Comparison of ENCODE assay signal across 8 mouse cellular contexts in genomic region chr5:125176370-125176766, GRCm38 (mm10). TPM values are rescaled to one million over a fixed set of nuclear protein-coding genes. Genes with fewer than 3 reads are reported as not detected.
A peak's percentile ranks its signal among the peaks of the same experiment; 100 is the strongest.
DNase-seq lines count a peak whose midpoint lies in the region; ATAC-seq and TF ChIP-seq lines count a peak whose summit lies in the region.

No protein-coding gene starts in this region.

- H3K9ac ChIP-seq in embryonic facial prominence, embryonic 15.5 days: no peak overlapping the region
- peak overlapping the region; percentile 92 for H3K9ac ChIP-seq in hindbrain, embryonic 13.5 days
- peak overlapping the region; percentile 84; the same call in 1 of the 2 replicates for H3K9ac ChIP-seq in midbrain, embryonic 14.5 days (replicated peaks; ENCODE audit: low read length)

- no peak for TF ChIP-seq CTCF in kidney, adult 2 months (conservative IDR thresholded peaks at IDR 0.05; ENCODE audit: insufficient read depth, insufficient read length, low read depth, low read length)

- TF ChIP-seq POLR2A in kidney, adult 2 months (IDR thresholded peaks at IDR 0.05; ENCODE audit: low read depth, low read length): no peak

- peak overlapping the region; percentile 88 for H3K4me2 ChIP-seq in embryonic facial prominence, embryonic 15.5 days (replicated peaks)
- H3K4me2 ChIP-seq in hindbrain, embryonic 13.5 days: peak overlapping the region; percentile 92
- H3K4me2 ChIP-seq in midbrain, embryonic 14.5 days (ENCODE audit: low read length): peak overlapping the region; percentile 94

- DNase-seq in kidney, adult 2 months: no peak
- no peak for DNase-seq in kidney, adult 11 months
- no peak for DNase-seq in midbrain, embryonic 14.5 days
- DNase-seq in spleen, postnatal 4 days (ENCODE audit: low spot score in 2 of 2): no peak

- peak overlapping the region; percentile 94; the same call in 1 of the 2 replicates for H3K4me3 ChIP-seq in kidney, adult 2 months (ENCODE audit: insufficient read depth, low read depth, low read length)
- peak overlapping the region; percentile 69 for H3K4me3 ChIP-seq in embryonic facial prominence, embryonic 15.5 days (replicated peaks)
- H3K4me3 ChIP-seq in hindbrain, embryonic 13.5 days: peak overlapping the region; percentile 87
- peak overlapping the region; percentile 75 for H3K4me3 ChIP-seq in midbrain, embryonic 14.5 days (replicated peaks; ENCODE audit: low read depth, low read length)

- peak overlapping the region; percentile 59 for H3K27ac ChIP-seq in kidney, adult 2 months (ENCODE audit: insufficient read depth, low read depth, low read length)
- H3K27ac ChIP-seq in embryonic facial prominence, embryonic 15.5 days (replicated peaks): 0 out of 2 replicates have a peak overlapping the region, but pooled peaks have one; percentile 98
- H3K27ac ChIP-seq in hindbrain, embryonic 13.5 days: peak overlapping the region; percentile 96
- peak overlapping the region; percentile 90 for H3K27ac ChIP-seq in midbrain, embryonic 14.5 days (replicated peaks; ENCODE audit: low read depth, low read length)

- WGBS in kidney, adult 2 months: 41% methylated on average over 5 of the region's 5 CpGs
- WGBS in embryonic facial prominence, embryonic 15.5 days: 28% methylated on average over 5 of the region's 5 CpGs
- 10% methylated on average over 5 of the region's 5 CpGs for WGBS in hindbrain, embryonic 13.5 days
- 12% methylated on average over 5 of the region's 5 CpGs for WGBS in midbrain, embryonic 14.5 days

- no peaks in the 10 kb centered on the region for H3K9me3 ChIP-seq in embryonic facial prominence, embryonic 15.5 days (replicated peaks)
- H3K9me3 ChIP-seq in hindbrain, embryonic 13.5 days: no peaks in the 10 kb centered on the region
- H3K9me3 ChIP-seq in midbrain, embryonic 14.5 days (ENCODE audit: control insufficient read depth, low read length): no peaks in the 10 kb centered on the region

- H3K36me3 ChIP-seq in kidney, adult 2 months (ENCODE audit: control insufficient read depth, insufficient read depth, low read length): no peaks in the 10 kb centered on the region
- no peaks in the 10 kb centered on the region for H3K36me3 ChIP-seq in embryonic facial prominence, embryonic 15.5 days
- H3K36me3 ChIP-seq in hindbrain, embryonic 13.5 days: no peaks in the 10 kb centered on the region
- H3K36me3 ChIP-seq in midbrain, embryonic 14.5 days (ENCODE audit: control insufficient read depth, insufficient read depth, low read length): no peaks in the 10 kb centered on the region

- no peaks in the 10 kb centered on the region for H3K27me3 ChIP-seq in kidney, adult 2 months (replicated peaks; ENCODE audit: control insufficient read depth, insufficient read depth, low read length)
- H3K27me3 ChIP-seq in embryonic facial prominence, embryonic 15.5 days: no peaks in the 10 kb centered on the region
- H3K27me3 ChIP-seq in hindbrain, embryonic 13.5 days: no peaks in the 10 kb centered on the region
- H3K27me3 ChIP-seq in midbrain, embryonic 14.5 days (ENCODE audit: control insufficient read depth, insufficient read depth, low read length): peaks cover 4% of the 10 kb centered on the region; the same call in 1 of the 2 replicates

- ATAC-seq in embryonic facial prominence, embryonic 15.5 days (ENCODE audit: insufficient number of reproducible peaks, low FRiP score, low TSS enrichment, low read depth): no peak
- ATAC-seq in hindbrain, embryonic 13.5 days (ENCODE audit: low FRiP score): no peak
- ATAC-seq in midbrain, embryonic 14.5 days (ENCODE audit: low FRiP score, low TSS enrichment): no peak
- ATAC-seq in megakaryocyte, adult 5-6 weeks (ENCODE audit: poor library complexity, severe bottlenecking): no peak
- ATAC-seq in granulocyte monocyte progenitor cell, adult 5-6 weeks (replicated peaks; ENCODE audit: poor library complexity, severe bottlenecking): no peak

- peaks cover 42% of the 10 kb centered on the region for H3K4me1 ChIP-seq in kidney, adult 2 months (ENCODE audit: control insufficient read depth, insufficient read depth, low read length)
- peaks cover 77% of the 10 kb centered on the region for H3K4me1 ChIP-seq in embryonic facial prominence, embryonic 15.5 days
- H3K4me1 ChIP-seq in hindbrain, embryonic 13.5 days (replicated peaks): peaks cover 82% of the 10 kb centered on the region
- H3K4me1 ChIP-seq in midbrain, embryonic 14.5 days (ENCODE audit: control insufficient read depth, insufficient read depth, low read length): peaks cover 63% of the 10 kb centered on the region

RNA-seq across cellular contexts. Expression of gene Ncor2, which starts 2.7 kb away (rescaled TPM):
- polyA plus RNA-seq in kidney, adult 2 months (2012; rRNA removed): 32.0 and 38.8 TPM in 2 replicates
- polyA plus RNA-seq in embryonic facial prominence, embryonic 15.5 days (2015; fragmentation: Nextera tagmentation; extraction: Ambion mirVana): 39.3 and 41.8 TPM in 2 replicates
- 24.8 and 25.1 TPM in 2 replicates for polyA plus RNA-seq in hindbrain, embryonic 13.5 days (2015; fragmentation: Nextera tagmentation; extraction: Ambion mirVana)
- polyA plus RNA-seq in midbrain, embryonic 14.5 days (2014; fragmentation: Nextera tagmentation; extraction: Ambion mirVana): 23.7 and 24.0 TPM in 2 replicates
- total RNA-seq in megakaryocyte, adult 5-6 weeks (2015): 87.7 and 107 TPM in 2 replicates
- total RNA-seq in megakaryocyte, adult 5-6 weeks (2017): 15.0 and 21.5 TPM in 2 replicates
- total RNA-seq in granulocyte monocyte progenitor cell, adult 5-6 weeks (2014; fragmentation: Nextera tagmentation): 47.9 and 77.4 TPM in 2 replicates
- total RNA-seq in granulocyte monocyte progenitor cell, adult 5-6 weeks (2017): 5.3 and 11.8 TPM in 2 replicates
